Mouse (Mus musculus) T-helper 1 cell (primary cell): ENCODE results near the gene Esrrg.

ENCODE experiments used
- in situ Hi-C: fragments of 300-600 bp; cut with MboI, MseI; formaldehyde crosslinking; loops from one replicate; pipeline ENCODE4 v1.15.1; 2025; ENCODE audit warnings: high pct_unique_total_duplicates

Gene Esrrg

DNA sequence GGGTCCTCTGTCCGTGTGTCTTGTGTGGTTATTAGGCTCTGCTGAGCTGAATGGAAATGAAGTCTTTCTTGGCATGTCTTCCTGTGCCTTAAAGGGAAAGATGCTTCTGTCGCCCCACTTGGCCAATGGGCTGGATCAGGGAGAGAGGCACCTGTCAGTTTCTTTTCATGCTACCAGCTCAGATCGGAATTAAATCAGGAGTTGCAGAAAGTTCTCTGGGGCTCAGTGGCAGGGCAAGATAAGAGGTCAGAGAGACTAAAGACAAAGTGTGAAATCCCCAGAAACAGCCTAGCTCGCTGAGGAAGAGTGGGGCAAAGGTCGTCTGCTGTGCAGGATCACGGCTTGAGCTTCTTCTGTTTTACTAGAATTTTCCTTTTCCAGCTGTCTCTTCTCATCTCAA, 97.5 kb downstream of the Esrrg start:
- in situ Hi-C loops: no loop called here

DNA sequence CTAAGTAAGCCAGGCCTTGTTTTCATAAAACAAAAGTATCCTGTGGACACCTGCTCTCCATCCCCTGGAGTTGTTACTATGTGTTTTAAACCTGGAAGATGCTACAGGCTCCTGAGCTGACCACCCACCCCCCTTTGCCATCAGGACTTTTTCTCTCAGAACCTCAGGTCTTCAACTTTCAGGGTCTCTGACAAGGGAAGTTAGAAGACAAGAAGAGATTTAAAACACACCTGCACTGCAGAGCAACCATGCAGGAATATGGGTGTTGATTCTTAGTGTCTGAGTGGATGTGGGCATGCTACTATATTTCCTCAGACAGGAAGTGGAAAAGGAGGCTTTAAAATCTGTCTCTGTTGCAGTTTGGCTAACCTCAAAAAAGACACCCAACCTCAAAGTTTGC, 98.6 kb downstream of the Esrrg start:
- in situ Hi-C loops: no loop called here

DNA sequence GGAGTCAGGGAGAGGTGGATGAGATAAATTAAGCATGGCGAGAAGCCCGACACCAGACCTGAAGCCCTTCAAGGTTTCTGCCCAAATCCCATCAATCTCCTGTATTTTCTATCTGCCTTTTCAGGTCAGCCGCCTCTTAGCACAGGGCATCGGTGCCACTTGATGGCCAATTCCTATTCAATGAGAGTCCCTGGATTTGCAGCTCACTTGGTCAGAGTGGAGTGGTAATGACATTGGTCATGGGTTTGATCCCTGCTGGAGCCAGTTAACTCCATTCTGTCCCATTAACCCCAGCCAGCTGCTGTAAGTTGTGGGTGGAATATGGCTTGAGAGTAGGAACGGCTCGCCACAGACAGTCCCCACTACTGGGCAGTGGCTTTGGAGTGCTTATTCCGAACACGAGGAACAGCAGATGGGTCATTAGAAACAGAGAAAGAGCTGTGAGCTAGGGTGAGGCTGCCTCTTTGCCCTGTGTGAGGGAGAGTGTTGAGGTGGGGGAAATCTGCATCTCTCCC, 101.9 kb downstream of the Esrrg start:
- in situ Hi-C loops: no loop called here

DNA sequence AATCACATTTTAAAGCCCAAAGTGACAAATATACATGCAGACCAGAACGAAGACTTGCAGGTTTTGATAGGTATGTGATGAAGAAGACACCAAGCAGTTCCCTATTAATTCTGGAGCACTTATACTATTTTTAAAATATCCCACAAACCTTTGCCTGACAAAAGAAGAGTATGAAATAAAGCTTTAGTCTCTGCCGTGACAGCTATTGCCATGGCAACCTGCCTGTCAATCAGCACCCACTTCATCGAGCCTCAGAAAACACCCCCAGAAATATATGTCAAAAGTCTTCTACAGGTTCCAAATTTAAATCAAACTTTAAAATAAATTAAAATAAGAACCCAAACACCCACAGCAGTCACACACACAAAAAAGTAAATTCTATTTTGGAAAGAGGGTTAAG, 112.4 kb downstream of the Esrrg start:
- in situ Hi-C loops: no loop called here

DNA sequence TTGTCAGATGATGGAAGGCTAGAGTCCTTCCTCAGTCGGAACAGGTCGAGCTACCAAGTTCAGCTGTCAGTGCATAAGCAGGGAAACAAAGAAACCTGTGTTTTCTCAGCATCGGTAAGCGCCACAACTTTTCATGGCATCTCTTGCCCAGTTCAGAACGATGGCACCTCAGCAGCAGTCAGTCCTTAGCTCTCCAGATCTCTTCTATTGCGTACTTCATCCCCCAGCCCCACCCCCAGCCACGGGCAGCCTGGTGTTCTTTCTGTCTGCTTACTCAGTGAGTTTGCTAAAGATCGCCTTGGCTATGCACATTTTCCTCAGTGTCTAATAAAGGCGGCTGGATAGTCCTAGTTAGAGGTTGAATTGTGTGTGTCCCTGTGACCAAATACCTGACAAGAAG, 113.4 kb downstream of the Esrrg start:
- in situ Hi-C loops: no loop called here

DNA sequence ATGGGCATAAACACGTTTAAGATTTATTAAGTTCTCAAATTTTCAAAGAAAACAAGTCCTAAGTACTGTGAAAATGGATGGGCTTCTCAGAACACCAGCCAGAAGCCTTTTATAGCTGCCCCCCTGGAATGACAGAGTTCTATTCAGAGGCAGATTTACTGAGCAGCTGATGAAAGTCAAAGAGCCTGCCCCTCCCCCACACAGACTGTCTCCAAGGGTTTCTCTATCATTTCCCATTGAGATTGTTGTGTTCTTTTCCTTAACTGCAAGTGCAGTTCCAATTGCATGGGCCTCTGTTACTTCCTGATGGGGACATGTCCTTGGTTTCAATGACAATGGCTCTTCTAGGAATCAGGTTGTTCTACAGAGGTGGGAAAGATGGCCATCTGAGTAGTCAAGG, 116.1 kb downstream of the Esrrg start:
- in situ Hi-C loops: no loop called here

DNA sequence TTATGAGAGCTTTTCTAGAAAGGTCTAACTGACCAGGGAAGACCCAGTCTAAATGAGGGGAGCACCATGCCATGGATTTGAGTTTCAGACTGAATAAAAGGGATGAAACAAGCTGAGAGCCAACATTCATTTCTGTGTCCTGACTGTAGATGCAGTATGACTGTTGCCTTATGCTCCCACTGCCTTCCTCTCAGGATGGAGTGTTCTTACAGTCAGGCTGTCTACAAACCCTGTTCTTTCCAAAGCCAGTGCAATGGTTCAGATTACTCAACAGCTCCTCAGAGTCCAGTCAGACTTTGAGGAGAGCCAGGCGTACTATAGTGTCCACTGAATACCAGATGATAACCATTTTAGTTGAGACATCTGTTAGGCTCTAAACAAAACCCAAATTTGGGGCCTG, 116.8 kb downstream of the Esrrg start:
- in situ Hi-C loops: no loop called here

DNA sequence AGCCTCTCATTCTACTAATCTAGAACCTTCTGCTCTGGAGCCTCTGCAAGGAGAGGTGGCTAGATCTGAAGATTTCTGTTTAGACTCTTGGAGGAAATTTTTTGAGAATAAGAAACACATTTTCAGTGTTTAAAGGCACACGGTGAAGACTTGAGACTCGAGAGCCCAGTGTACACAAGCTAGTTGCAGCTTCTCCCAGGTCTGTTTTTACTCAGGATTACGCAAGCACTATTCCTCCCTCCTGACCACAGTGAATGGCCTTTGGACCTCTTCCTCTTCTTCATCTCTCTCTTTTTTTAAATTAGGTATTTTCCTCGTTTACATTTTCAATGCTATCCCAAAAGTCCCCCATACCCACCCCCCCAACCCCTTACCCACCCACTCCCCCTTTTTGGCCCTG, 122.6 kb downstream of the Esrrg start:
- in situ Hi-C loops: no loop called here

DNA sequence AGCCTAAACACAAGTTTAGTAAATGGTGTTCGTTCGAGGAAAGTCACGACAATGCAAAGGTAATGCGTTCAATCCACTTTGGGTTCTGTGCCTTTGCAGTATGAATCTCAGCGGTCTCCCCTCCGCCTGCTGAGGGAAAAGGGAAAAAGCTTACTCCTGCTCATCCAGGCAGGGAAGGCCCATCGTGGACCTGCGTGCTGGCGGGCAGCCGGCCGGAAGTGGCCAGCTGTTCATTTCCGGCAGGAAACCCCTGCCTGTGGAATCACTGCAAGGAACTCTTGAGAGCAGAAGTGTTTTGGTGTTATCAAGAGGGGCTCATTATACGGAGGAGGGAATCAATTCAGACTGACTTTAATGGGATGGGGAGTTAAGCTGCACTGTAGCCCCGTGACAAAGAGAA, 127.9 kb downstream of the Esrrg start:
- in situ Hi-C loops: no loop called here

DNA sequence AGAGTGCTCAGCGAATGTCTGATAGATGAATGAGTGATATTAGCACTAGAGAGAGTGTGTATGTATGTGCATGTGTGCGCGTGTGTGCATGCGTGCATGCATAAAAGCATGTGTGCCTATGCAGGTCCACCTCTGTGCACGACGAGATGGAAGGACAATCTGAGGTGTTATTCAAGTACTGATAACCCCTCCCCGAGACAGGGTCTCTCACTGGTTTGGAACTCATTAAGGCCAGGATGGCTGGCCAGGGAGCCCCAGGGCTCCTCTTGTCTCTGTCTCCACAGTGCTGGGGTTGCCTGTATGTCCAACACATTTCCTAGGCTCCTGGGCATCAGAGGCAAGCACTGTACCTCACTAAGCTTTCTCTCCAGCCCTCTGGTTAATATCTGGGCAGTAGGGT, 128.7 kb downstream of the Esrrg start:
- in situ Hi-C loops: no loop called here

DNA sequence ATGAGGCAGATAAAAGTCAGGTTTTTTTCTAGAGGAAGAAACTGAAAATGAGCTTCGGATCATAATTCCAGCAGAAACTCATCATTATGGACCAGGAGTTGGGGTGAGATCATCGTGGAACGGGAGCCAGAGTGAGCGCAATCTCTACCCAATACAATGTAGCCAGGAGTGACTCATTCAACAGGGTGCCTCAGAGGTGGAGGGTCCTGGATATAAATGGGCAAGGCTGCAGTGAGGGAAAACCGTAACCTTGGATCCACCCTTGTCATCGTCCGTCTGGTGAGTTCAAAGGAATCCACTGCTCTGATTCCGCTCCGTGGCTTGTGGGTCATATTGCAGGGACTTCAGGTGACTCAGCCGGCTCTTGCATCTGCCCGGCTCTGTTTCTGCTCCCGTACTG, 131.9 kb downstream of the Esrrg start:
- in situ Hi-C loops: no loop called here

DNA sequence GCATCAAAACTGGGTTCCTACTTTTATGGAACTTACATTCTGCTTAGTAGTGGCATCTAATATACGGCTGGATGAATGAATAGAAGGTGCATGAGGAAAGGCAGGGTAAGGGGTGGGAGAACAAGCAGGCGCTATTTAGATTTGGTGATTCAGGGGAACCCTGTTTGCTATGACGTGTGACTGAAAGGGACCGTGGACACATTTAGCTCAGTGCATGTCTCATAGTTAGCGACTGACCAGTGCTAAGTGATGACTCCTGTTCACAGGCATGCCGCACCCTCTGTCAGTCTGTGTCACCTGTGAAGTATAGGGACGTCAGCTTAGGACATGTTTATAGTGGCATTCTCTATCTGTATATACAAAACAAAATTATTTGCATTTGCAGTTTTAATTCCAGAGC, 132.7 kb downstream of the Esrrg start:
- in situ Hi-C loops: no loop called here

DNA sequence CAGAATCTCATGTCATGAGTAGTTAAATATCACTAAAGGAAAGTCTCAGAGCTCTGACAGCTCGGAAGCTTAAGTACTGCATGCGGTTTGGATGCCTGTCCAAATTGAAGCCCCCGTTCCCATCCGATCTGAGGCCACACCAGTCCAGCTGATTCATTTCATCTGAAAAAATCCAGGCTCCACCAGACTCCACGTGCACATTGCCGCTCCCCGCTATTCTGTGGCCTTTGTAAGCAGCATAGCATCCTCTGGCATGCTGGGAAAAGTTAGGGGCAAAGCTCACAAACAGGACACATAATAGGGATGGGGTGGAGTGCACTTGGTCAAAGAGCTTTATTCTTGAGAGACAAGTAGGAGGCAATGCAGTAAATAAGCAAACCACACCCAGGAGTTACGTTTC, 133.5 kb downstream of the Esrrg start:
- in situ Hi-C loops: no loop called here

DNA sequence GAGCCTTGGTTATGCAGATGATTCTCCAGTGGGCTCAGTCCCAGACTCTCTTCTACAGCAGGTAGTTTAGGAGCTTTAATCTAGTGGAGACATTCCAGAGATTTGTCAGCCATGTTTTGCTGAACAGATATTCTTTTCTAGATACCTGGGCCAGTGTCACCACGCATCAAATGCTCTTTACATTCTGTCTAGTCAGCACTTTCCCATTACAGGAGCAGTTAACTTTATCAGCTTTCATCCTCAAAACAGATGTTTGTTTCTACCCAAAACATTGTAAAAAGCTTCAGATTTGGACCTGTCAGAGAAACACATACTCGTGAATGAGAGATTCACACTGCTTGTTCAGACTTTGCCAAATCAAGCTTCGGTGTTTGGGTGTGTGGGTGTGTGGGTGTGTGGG, 140.7 kb downstream of the Esrrg start:
- in situ Hi-C loops: no loop called here

DNA sequence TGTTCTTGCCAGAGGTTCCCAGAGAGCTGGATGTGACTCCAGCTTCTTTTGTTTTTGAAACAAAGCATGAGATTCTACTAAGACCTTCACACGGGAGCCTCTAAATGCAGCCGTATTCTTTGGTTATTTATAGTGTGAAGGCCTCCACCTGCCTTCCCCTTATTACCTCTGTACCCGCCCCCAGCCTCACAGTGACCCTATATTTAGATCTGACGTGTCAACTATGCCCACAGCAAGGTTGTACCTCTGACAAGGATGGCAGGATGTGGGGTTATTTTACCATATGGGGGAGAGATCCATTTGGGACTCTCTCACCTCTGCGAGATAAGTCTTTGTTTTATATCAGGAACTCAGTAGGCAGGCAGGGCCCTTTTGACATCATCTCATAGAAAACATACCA, 141.3 kb downstream of the Esrrg start:
- in situ Hi-C loops: no loop called here

DNA sequence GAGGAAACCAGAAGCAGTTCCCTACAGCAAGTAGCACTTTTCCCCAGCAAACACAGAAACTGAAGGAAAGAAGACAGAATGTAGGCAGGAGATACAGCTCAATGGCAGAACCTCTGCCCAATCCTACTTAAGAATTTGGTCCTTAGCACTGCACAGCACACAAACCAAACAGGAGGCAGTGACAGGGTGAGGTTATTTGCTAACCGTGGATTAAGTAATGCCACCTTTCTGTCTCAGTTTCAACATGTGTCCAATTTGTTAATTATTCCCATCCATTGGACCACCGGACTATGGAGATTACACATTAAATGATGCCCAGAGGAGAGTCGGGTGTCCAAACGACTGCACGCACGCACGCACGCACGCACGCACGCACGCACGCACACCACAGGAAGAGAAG, 146.9 kb downstream of the Esrrg start:
- in situ Hi-C loops: no loop called here

DNA sequence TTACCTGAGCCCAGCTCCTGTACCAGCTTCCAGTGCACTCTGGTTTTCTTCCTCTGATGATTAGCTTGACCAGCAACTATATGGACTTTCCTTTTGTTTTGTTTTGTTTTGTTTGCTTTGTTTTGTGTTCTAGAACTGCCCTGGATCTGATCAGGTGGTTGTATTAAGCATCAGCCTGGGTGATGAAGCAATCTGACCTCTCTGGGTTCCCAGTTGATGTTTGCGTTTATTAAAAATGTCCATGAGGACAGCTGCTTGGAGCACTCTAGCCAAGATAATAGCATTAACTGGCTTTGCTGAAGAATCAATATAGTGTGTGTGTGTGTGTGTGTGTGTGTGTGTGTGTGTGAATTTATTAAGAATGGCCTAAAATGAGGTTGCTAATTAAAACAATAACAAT, 149.4 kb downstream of the Esrrg start:
- in situ Hi-C loops: no loop called here

DNA sequence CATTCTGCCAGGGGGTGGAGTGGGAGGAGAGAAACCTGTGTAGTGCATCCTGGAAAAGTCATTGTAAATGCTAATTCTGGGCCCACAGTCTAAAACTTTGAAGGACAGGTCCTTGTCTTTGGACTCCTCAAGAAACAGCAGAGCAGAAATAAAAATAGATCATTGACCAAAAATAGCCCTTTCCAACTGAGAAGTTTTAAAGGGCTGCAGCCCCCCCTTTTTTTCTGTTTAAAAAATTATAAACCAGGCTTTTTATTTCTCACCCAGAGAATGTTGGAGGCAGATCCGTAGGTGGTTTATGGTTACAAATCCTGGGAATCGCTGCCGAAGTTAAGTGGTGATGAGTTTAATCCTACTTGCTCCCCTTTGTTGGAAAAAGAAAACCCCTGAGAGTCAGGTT, 150.0 kb downstream of the Esrrg start:
- in situ Hi-C loops: no loop called here

DNA sequence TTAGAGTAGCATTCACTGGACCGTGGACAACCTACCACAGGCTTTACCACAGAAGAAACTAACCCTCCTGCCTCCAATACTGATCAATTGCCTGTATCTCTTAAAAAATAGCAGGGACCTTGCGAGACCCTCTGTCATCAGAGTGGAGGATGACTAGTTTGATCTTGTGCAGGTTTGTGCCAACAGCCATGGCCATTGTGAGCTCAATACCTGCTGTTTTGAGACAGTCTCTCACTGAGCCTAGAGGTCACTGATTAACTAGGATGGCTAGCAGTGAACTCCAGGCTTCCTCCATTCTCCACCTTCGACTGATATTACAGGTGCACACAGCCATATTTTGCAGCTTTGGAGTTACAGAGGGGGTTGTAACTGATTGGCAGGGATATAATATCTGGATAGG, 150.9 kb downstream of the Esrrg start:
- in situ Hi-C loops: no loop called here

DNA sequence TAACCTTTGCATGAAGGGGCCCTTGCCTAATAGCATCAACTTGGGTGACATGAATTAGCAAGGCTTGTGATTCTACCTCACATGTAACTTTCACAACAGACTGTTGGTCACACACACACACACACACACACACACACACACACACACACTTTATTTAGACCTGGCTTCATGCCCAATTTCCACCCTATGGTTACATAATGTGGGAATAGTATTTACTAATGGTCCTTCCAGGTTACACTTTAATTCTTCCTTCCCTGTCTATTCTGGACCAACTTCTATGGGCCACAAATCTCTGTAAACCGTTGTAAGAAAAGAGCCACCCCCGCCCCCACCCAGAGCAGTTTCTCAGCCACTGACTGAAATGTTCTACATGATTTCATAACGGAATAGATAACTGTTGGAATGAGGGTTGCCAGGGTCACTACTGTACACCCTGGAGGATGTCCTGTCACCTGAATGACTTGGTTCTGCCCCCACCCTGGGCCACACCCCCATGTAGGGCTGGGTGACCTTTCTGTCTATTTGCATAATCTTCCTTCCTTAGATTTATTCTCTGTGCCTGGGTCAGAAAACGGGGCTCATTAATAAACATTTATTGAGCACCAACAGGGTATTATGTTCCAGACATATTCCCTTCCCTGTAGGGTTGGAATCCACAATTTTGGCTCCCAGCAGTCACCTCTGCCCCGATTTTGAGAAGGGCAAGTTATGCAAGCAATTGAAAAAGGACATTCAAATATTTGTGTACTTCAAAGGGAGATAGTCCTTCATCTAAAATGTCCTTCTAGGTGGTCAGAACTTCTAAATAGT, 154.3 kb downstream of the Esrrg start:
- in situ Hi-C loops: no loop called here

DNA sequence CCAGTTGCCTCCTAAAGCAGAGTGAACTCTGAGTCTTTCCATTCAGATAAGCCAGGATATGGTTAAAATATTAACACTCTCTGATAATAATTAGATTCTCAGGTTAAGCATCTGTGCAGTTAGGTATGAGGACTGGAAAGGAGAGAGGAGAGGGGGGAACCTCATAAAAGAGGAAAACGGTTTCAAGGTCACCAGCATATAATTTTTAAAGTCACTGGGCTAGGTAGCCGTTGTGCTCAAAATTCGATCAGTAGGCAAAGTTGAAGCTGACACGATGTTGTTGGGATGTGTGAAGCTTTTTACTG, 154.8 kb downstream of the Esrrg start:
- in situ Hi-C loops: no loop called here

DNA sequence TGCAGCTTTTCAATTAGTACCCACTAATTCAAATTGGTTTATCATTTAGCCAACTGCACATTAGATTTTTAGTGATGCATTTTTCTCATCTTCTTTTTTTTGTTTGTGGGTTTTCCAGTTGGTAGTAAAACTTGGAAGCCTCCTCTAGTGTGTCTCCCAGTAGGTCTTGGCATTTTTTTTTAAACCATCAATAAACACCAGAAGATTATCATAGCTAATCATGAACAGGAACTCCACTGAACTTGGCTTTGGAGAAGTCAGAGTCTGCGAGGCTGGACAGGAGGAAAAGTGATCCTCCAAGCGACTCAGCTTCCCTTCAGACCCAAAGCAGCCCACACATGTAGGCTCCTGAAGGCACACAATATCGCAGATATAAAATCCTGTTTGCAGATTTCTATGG, 155.2 kb downstream of the Esrrg start:
- in situ Hi-C loops: no loop called here

DNA sequence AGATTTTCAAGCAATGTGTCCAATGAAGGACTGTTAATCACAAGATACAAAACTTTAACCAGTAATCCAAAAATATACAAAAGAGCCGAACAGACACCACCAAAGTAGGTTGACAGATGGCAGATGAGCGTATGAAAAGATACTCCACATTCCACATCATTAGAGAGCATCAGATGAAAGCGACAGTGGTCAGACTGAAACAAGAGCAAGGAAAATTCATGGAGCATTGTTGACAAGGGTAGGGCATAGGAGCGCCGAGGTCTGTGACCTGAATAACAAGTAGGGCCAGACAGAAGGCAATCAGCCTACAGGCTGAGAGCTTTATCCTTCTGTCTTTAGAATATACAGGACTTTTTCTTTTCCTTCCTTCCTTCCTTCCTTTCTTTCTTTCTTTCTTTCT, 157.0 kb downstream of the Esrrg start:
- in situ Hi-C loops: no loop called here

DNA sequence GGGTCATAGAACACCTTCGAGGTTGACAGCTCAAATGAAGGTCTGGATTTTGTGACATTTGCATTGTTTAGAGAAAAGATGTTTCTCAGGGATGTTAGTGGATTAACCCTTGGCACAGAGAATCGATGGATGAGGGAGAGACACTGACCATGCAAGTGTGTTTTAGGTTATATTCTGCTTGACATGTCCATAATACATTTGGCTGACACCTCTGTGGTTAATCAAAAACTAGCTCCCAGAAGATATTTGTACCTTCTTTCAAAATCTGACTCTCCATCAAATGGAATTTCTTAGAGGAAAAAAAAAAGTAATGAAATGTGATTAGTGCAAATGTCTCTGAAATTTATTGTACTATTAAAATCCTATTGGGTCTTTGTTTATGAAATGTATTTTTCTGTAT, 158.8 kb downstream of the Esrrg start:
- in situ Hi-C loops: no loop called here
